Mouse (Mus musculus) ES-E14 (cell line): ENCODE measurements around the gene Col4a2.

ENCODE experiments used
- CHD2 ChIP-seq: IDR thresholded peaks from 2 replicates; pipeline ENCODE4 v1.6.1; 2014; ENCODE audit warnings: mild to moderate bottlenecking, low read depth, low read length, inconsistent platforms
- HCFC1 ChIP-seq: IDR thresholded peaks from 2 replicates; pipeline ENCODE4 v1.6.1; 2012; ENCODE audit warnings: low read length, inconsistent platforms, borderline replicate concordance; ENCODE audit not compliant: insufficient read depth
- MAFK ChIP-seq: IDR thresholded peaks from 2 replicates; pipeline ENCODE4 v1.6.1; 2014; ENCODE audit warnings: mild to moderate bottlenecking, low read depth, low read length, inconsistent platforms; ENCODE audit not compliant: insufficient read depth
- ZC3H11A ChIP-seq: IDR thresholded peaks from 2 replicates; pipeline ENCODE4 v1.6.1; 2012; ENCODE audit warnings: low read depth, mild to moderate bottlenecking, inconsistent platforms, low read length, borderline replicate concordance
- ZNF384 ChIP-seq: IDR thresholded peaks from 2 replicates; pipeline ENCODE4 v1.6.1; 2012; ENCODE audit warnings: low read depth, low read length, inconsistent platforms

- TF ChIP-seq HCFC1, result no peak
- TF ChIP-seq ZNF384, result no peak
- TF ChIP-seq ZC3H11A, result 0 out of 2 replicates have a peak, but pooled peaks have one; percentile 11
- TF ChIP-seq MAFK, result no peak
- no peak for TF ChIP-seq CHD2
These were observed 156.5 kb downstream of the Col4a2 start for GRCm38 (mm10) chr8:11469095-11469494.
